Mouse (Mus musculus): ENCODE data around the gene Anxa4. TPM values are rescaled to one million over a fixed set of nuclear protein-coding genes. Genes with fewer than 3 reads are reported as not detected.
A peak's percentile ranks its signal among the peaks of the same experiment; 100 is the strongest.

Gene Anxa4
- 6.3 and 7.4 TPM in 2 replicates for polyA plus RNA-seq (2015; fragmentation: Nextera tagmentation; extraction: Ambion mirVana)

DNA sequence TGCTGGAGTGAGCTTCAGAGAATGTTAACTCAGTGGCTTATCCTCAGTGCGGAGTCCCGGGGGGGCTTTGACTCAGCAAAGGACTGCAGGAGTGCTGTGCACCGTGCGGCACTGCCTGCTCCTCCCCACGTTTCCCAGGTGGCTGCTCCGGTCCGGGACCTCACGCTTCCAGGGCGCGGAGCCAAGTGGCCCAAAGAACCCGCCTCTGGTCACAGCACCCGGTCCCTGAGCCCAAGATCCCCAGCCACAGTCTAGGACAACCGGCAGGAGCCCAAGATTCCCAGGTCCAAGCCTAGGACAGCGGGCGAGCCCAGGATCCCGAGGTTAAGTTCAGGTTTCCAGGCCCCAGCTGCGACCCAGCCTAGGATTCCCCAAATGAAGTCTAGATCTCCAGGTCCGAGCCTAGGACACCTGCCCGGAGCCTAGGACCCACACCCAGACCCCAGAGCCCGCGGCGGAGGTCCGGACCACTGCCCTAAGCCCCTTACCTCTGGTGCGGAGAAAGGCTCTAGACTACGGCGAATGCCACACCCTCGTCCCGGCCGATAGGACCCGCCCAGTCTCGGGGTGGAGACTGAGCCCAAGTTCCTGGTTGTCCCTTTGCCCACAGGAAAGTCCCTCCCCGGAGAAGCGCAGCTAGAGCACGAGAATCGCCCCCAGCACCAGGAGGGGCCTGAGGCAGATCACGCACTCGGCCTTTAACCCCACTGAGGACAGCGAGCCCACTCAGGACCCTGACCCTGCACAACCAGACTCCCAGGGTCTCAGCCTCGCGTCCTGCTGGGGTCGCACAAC is at the start of gene Anxa4:
Anxa4 (minus strand) TSS at position 564 of the 795 bp plus-strand sequence.
- 1% methylated on average over 41 of the region's 41 CpGs for WGBS

GRCm38 (mm10) chr6:86841949-86842348 is 48.6 kb upstream of the Anxa4 start:
- WGBS: 68% methylated on average over 3 of the region's 3 CpGs
- Histone ChIP-seq H3K4me2 (ENCODE audit: low read length) (no peak overlapping the region), H3K4me1 (ENCODE audit: control insufficient read depth, insufficient read depth, low read depth, low read length) (no peaks in the 10 kb centered on the region), H3K9me3 (ENCODE audit: control insufficient read depth, low read length) (no peaks in the 10 kb centered on the region), H3K27ac (ENCODE audit: low read depth, low read length) (no peak overlapping the region), H3K27me3 (replicated peaks; ENCODE audit: control insufficient read depth, insufficient read depth, low read length) (no peaks in the 10 kb centered on the region), H3K4me3 (ENCODE audit: low read length) (no peak overlapping the region), H3K9ac (ENCODE audit: low read depth, low read length) (no peak overlapping the region), H3K36me3 (ENCODE audit: control insufficient read depth, insufficient read depth, low read length) (no peaks in the 10 kb centered on the region)
- no peak for ATAC-seq

More for the DNA sequence above, at the start of gene Anxa4:
- Histone ChIP-seq H3K9me3 (ENCODE audit: control insufficient read depth, low read length) (no peaks in the 10 kb centered on the region), H3K27ac (ENCODE audit: low read depth, low read length) (no peak within 1 kb of the TSS), H3K4me3 (ENCODE audit: low read length) (peak within 1 kb of the TSS; percentile 47), H3K4me2 (ENCODE audit: low read length) (peak within 1 kb of the TSS; percentile 87), H3K9ac (ENCODE audit: low read depth, low read length) (peak within 1 kb of the TSS; percentile 56), H3K27me3 (replicated peaks; ENCODE audit: control insufficient read depth, insufficient read depth, low read length) (peaks cover 11% of the 10 kb centered on the region), H3K4me1 (ENCODE audit: control insufficient read depth, insufficient read depth, low read depth, low read length) (peaks cover 10% of the 10 kb centered on the region), H3K36me3 (ENCODE audit: control insufficient read depth, insufficient read depth, low read length) (no peaks in the 10 kb centered on the region)
- no peak; the same call in 1 of the 2 replicates for ATAC-seq

DNA sequence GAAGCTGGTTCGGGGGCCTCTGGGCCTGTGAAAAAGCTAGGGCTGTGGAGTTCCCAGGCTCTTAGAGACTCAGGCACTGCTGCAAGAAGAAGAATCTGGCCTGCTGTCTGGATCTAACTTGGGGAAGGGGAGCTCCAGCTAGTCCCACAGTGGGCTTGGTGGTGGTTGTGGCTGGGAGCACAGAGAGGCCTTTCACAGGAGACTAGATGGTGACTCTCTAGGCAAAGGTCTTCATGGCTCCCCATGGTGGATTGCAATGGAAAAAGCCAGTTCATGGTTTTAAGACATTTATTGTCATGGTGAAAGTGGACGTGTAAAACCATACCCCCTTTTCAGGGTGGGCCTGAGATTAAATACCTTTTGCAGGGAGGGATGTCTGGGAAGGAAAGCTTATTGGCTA is 45.7 kb upstream of the Anxa4 start:
- no peak for ATAC-seq

GRCm38 (mm10) chr6:86832802-86833502 is 39.6 kb upstream of the Anxa4 start:
- Histone ChIP-seq H3K27me3 (replicated peaks; ENCODE audit: control insufficient read depth, insufficient read depth, low read length) (no peaks in the 10 kb centered on the region), H3K4me1 (ENCODE audit: control insufficient read depth, insufficient read depth, low read depth, low read length) (no peaks in the 10 kb centered on the region), H3K36me3 (ENCODE audit: control insufficient read depth, insufficient read depth, low read length) (no peaks in the 10 kb centered on the region), H3K4me3 (ENCODE audit: low read length) (no peak overlapping the region), H3K9ac (ENCODE audit: low read depth, low read length) (no peak overlapping the region), H3K4me2 (ENCODE audit: low read length) (no peak overlapping the region), H3K27ac (ENCODE audit: low read depth, low read length) (no peak overlapping the region), H3K9me3 (ENCODE audit: control insufficient read depth, low read length) (no peaks in the 10 kb centered on the region)
- ATAC-seq: no peak
- WGBS: 83% methylated on average over 13 of the region's 13 CpGs

More for the DNA sequence above, 45.7 kb upstream of the Anxa4 start:
- Histone ChIP-seq H3K4me1 (ENCODE audit: control insufficient read depth, insufficient read depth, low read depth, low read length) (no peaks in the 10 kb centered on the region), H3K9ac (ENCODE audit: low read depth, low read length) (no peak overlapping the region), H3K4me2 (ENCODE audit: low read length) (no peak overlapping the region), H3K4me3 (ENCODE audit: low read length) (no peak overlapping the region), H3K9me3 (ENCODE audit: control insufficient read depth, low read length) (no peaks in the 10 kb centered on the region), H3K27me3 (replicated peaks; ENCODE audit: control insufficient read depth, insufficient read depth, low read length) (no peaks in the 10 kb centered on the region), H3K36me3 (ENCODE audit: control insufficient read depth, insufficient read depth, low read length) (no peaks in the 10 kb centered on the region), H3K27ac (ENCODE audit: low read depth, low read length) (no peak overlapping the region)
- 82% methylated on average over 2 of the region's 2 CpGs for WGBS

- Histone ChIP-seq H3K27me3 (replicated peaks; ENCODE audit: control insufficient read depth, insufficient read depth, low read length) (no peaks in the 10 kb centered on the region), H3K9ac (ENCODE audit: low read depth, low read length) (no peak overlapping the region), H3K9me3 (ENCODE audit: control insufficient read depth, low read length) (no peaks in the 10 kb centered on the region), H3K4me3 (ENCODE audit: low read length) (no peak overlapping the region), H3K27ac (ENCODE audit: low read depth, low read length) (no peak overlapping the region), H3K36me3 (ENCODE audit: control insufficient read depth, insufficient read depth, low read length) (no peaks in the 10 kb centered on the region), H3K4me1 (ENCODE audit: control insufficient read depth, insufficient read depth, low read depth, low read length) (no peaks in the 10 kb centered on the region), H3K4me2 (ENCODE audit: low read length) (no peak overlapping the region)
- no peak for ATAC-seq
- WGBS: 77% methylated on average over 10 of the region's 10 CpGs
These were observed 37.5 kb upstream of the Anxa4 start for GRCm38 (mm10) chr6:86830738-86831500.

GRCm38 (mm10) chr6:86829768-86830167 is 36.4 kb upstream of the Anxa4 start:
- no peak for ATAC-seq
- no peak overlapping the region for H3K4me3 ChIP-seq (ENCODE audit: low read length)
- H3K4me1 ChIP-seq (ENCODE audit: control insufficient read depth, insufficient read depth, low read depth, low read length): no peaks in the 10 kb centered on the region
- H3K27me3 ChIP-seq (replicated peaks; ENCODE audit: control insufficient read depth, insufficient read depth, low read length): no peaks in the 10 kb centered on the region
- H3K36me3 ChIP-seq (ENCODE audit: control insufficient read depth, insufficient read depth, low read length): no peaks in the 10 kb centered on the region
- no peak overlapping the region for H3K4me2 ChIP-seq (ENCODE audit: low read length)
- 87% methylated on average over 6 of the region's 6 CpGs for WGBS
- H3K9ac ChIP-seq (ENCODE audit: low read depth, low read length): no peak overlapping the region
- H3K9me3 ChIP-seq (ENCODE audit: control insufficient read depth, low read length): no peaks in the 10 kb centered on the region
- H3K27ac ChIP-seq (ENCODE audit: low read depth, low read length): no peak overlapping the region

DNA sequence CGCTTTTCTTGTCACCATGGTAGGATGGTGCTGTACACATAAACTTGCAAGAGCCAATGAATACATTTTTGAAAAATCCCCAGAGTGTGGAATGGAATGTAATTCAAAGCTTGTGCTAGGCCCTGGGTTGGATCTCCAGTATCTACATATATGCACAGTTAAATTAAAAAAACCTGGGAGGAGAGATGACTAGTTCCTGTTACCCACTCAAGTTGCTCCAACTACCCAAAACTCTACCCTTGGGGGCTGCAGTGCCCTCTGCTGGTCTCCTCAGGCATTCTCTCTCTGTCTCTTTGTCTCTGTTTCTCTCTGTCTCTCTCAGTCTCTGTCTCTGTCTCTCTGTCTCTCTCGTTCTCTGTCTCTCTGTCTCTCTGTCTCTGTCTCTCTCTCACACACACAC is 34.0 kb upstream of the Anxa4 start:
- H3K4me2 ChIP-seq (ENCODE audit: low read length): no peak overlapping the region
- H3K9ac ChIP-seq (ENCODE audit: low read depth, low read length): no peak overlapping the region
- no peak overlapping the region for H3K4me3 ChIP-seq (ENCODE audit: low read length)
- H3K4me1 ChIP-seq (ENCODE audit: control insufficient read depth, insufficient read depth, low read depth, low read length): no peaks in the 10 kb centered on the region; the same call in 1 of the 2 replicates
- WGBS: 89% methylated on average over 2 of the region's 2 CpGs
- H3K36me3 ChIP-seq (ENCODE audit: control insufficient read depth, insufficient read depth, low read length): no peaks in the 10 kb centered on the region
- H3K27me3 ChIP-seq (replicated peaks; ENCODE audit: control insufficient read depth, insufficient read depth, low read length): no peaks in the 10 kb centered on the region
- no peak for ATAC-seq
- no peaks in the 10 kb centered on the region for H3K9me3 ChIP-seq (ENCODE audit: control insufficient read depth, low read length)
- H3K27ac ChIP-seq (ENCODE audit: low read depth, low read length): no peak overlapping the region

- no peak for ATAC-seq
- H3K36me3 ChIP-seq (ENCODE audit: control insufficient read depth, insufficient read depth, low read length): no peaks in the 10 kb centered on the region
- 92% methylated on average over 7 of the region's 7 CpGs for WGBS
These were observed 31.0 kb upstream of the Anxa4 start for GRCm38 (mm10) chr6:86824401-86824800.

DNA sequence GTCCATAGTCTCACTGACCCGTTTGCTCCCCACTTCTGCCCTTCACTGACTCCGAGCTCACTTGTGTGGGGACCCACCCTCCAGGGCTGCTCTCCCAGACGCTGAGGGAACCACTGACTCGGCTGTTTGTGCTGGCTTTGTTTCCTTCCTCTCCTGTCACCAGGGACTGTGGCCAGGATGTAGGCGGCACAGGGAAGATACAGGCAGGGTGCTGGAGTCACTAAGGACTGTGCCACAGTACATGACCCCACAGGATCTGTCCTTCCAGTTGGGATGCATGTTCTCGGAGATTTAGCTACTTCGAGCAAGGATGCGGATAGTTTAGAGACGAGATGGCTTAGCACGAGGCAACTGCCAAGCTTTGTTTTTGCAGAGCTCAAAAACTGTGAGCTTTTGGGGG is 30.4 kb upstream of the Anxa4 start:
- Histone ChIP-seq H3K4me1 (ENCODE audit: control insufficient read depth, insufficient read depth, low read depth, low read length) (no peaks in the 10 kb centered on the region; the same call in 1 of the 2 replicates), H3K9me3 (ENCODE audit: control insufficient read depth, low read length) (no peaks in the 10 kb centered on the region), H3K36me3 (ENCODE audit: control insufficient read depth, insufficient read depth, low read length) (no peaks in the 10 kb centered on the region), H3K27me3 (replicated peaks; ENCODE audit: control insufficient read depth, insufficient read depth, low read length) (no peaks in the 10 kb centered on the region), H3K4me3 (ENCODE audit: low read length) (no peak overlapping the region), H3K27ac (ENCODE audit: low read depth, low read length) (no peak overlapping the region), H3K9ac (ENCODE audit: low read depth, low read length) (no peak overlapping the region), H3K4me2 (ENCODE audit: low read length) (no peak overlapping the region)
- no peak for ATAC-seq
- WGBS: 40% methylated on average over 10 of the region's 10 CpGs

More at GRCm38 (mm10) chr6:86824401-86824800, 31.0 kb upstream of the Anxa4 start:
- H3K4me2 ChIP-seq (ENCODE audit: low read length): no peak overlapping the region
- H3K4me3 ChIP-seq (ENCODE audit: low read length): no peak overlapping the region
- no peaks in the 10 kb centered on the region; the same call in 1 of the 2 replicates for H3K4me1 ChIP-seq (ENCODE audit: control insufficient read depth, insufficient read depth, low read depth, low read length)
- H3K9ac ChIP-seq (ENCODE audit: low read depth, low read length): no peak overlapping the region
- no peak overlapping the region for H3K27ac ChIP-seq (ENCODE audit: low read depth, low read length)
- no peaks in the 10 kb centered on the region for H3K27me3 ChIP-seq (replicated peaks; ENCODE audit: control insufficient read depth, insufficient read depth, low read length)
- H3K9me3 ChIP-seq (ENCODE audit: control insufficient read depth, low read length): no peaks in the 10 kb centered on the region

Measured in hindbrain, embryonic 16.5 days (tissue).